Mouse (Mus musculus) layer of hippocampus, adult 2 months (tissue): Measurements from ENCODE around the gene Cytl1. TPM values are rescaled to one million over a fixed set of nuclear protein-coding genes. Genes with fewer than 3 reads are reported as not detected.
A peak's percentile ranks its signal among the peaks of the same experiment; 100 is the strongest.

Experiments used
- DNase-seq, 2 experiments: peaks; one replicate each; pipeline ENCODE4 v3.0.0; 2022; ENCODE audit warnings: low spot score in 2 of 2
- H3K27ac ChIP-seq: fragments of 200-600 bp; 2 replicates; pipeline ENCODE4 v1.8.1; 2022
- H3K4me3 ChIP-seq: fragments of 200-600 bp; 2 replicates; pipeline ENCODE4 v1.8.1; 2022; ENCODE audit warnings: mild to moderate bottlenecking
- CTCF ChIP-seq: fragments of 200-600 bp; conservative IDR thresholded peaks from 2 replicates; pipeline ENCODE4 v1.8.1; 2022; ENCODE audit warnings: antibody characterized with exemption, mild to moderate bottlenecking, moderate library complexity
- total RNA-seq, 2 experiments: library from RNA; stranded (reverse); gene quantifications; 2 replicates each; pipeline ENCODE4 v1.2.3; 2021

Cytl1 gene
- total RNA-seq, 2 experiments from 2014 or later: 1.0 to 1.2 TPM

DNA sequence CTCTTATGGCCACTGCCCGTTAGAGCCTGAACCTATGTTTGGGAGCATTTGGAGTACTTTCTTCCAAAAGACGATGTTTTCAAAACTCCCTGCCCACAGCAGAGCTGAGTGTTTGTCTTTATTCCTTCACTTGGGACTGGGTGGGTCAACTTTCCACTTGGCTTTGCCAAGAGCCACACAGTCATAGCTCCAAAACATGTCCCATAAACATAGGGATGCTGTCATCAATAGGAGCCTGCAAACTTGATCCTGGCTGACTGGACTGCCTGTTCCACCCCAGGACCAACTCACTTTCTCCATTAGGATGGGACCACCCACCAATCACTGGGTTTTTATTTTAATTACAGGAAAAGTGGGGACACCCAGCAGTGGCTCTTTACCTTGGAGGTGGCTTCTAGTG, 4.5 kb upstream of the Cytl1 start:
- Histone ChIP-seq H3K4me3 (no peak overlapping the region), H3K27ac (no peak overlapping the region)
- no peak for DNase-seq
- TF ChIP-seq CTCF: no peak

DNA sequence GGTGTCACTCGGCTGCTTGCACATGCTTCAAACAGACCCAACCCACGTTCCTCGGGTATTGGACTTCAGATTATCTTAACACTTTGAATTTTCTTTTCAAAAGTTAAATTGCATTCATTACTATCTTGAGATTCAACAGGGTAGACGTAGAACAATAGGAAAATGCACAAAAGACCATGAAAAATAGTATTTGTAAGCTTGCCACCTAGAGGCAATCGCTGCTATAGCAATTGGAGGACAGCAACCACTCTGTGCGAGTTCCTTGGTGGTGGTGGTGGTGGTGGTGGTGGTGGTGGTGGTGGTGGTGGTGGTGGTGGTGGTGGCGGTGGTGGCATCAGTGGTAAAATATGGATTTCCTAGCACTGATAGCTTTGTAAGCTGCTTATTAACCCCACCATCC, 894 bp downstream of the Cytl1 start:
- TF ChIP-seq CTCF: peak; percentile 67
- Histone ChIP-seq H3K27ac (no peak overlapping the region), H3K4me3 (no peak overlapping the region)
- no peak for DNase-seq

DNA sequence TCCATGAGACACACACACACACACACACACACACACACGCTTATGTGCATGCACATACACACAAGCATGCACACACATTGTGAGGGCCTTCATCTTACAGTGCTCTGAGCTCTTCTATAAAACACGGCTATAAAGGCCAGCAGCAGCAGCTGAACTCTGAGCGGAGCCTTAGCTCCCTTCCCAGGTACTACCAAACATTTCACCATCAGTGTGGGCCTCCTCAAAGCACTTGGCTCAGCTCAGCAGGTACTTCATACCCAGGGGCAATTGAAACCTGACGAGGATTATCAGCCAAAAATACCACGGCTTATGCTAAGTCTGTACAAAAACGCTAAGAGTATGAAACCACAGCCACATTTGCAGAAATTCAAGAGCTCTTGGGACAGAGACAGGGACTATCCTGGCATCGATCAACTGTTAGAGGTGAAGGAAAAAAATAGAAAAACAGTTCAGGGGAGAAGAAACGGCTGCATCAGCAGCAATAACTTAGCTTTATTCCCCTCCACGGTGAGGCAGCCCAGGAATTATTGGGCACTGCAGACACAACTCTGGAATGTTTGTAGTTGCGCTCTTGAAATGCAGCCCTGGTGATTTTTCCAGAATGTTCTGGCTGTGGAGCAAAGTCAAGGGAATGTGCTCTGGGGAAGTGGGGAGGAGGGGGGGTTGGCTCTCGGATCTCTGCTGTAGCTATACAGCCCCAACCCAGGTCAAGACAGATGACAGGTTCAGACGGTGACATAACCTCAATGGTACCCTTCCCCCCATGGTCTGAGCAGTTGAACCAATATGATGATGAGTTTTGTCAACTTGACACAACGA, 8.8 kb downstream of the Cytl1 start:
- H3K4me3 ChIP-seq: no peak overlapping the region
- H3K27ac ChIP-seq: no peak overlapping the region
- DNase-seq: no peak
- no peak for TF ChIP-seq CTCF

DNA sequence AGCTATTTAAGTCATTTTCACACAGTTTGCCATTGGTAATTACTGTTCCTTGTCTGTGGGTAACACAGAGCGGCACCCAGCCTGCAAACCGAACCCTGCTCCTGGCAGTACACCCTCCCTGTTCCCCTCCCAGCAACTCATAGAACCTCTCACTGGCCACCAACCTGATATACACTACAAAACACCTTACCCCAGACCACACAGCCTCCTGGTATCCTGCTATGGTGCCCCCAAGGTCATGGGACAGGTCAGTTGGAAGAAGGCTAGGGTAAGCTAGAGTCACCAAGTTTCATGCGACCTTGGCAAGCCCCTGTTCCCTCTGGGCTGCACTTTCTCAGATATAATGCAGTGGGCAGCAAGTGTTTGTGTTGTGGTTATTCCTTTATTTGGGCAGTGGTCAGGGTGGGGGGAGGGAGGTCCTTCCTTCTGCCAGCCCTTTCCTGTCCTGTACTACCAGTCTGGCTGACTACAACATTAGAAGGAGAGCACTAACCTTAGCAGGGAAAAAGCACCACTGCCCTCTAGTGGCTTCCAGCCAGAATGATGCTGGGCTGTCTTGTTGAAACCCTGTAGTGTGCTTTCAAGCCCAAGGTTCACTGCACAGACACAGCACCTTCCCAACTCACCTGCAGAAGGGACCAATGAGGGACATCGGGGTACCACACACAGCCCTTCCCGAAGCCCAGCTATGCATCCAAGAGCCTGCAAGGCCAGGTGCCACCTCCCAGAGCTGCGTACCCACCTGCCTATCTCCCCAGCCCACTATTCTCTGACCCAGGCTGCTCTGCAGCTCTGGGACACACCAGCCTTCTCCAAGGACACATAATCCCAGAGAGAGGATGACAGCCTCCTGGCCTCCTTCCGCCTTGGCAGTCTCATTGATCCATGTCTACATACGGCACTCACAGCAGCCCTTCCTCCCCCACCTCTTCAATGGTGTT, 17.0 kb downstream of the Cytl1 start:
- peak; percentile 68 to 87 for DNase-seq
- no peak overlapping the region for H3K4me3 ChIP-seq
- peak; percentile 91 for TF ChIP-seq CTCF
- H3K27ac ChIP-seq: no peak overlapping the region

DNA sequence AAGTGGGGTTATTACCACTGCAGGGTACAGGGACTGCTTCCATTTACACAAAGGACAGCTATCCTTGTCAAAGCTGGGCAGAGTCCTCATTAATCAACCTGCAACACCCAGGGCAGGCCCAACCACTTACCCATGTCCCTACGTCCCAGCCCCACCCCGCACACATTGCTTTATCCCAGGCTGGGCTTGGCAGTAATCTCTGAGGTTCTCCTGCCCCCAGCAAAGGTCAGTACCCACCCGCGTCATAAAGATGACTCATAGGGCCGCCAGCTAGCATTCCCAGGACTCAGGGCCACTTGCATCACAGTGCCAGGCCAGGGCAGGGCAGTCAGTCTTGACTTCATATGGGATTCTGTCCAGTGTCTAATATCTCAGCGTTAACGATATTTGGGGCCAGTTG, 18.0 kb downstream of the Cytl1 start:
- Histone ChIP-seq H3K27ac (no peak overlapping the region), H3K4me3 (no peak overlapping the region)
- no peak for DNase-seq
- TF ChIP-seq CTCF: no peak

DNA sequence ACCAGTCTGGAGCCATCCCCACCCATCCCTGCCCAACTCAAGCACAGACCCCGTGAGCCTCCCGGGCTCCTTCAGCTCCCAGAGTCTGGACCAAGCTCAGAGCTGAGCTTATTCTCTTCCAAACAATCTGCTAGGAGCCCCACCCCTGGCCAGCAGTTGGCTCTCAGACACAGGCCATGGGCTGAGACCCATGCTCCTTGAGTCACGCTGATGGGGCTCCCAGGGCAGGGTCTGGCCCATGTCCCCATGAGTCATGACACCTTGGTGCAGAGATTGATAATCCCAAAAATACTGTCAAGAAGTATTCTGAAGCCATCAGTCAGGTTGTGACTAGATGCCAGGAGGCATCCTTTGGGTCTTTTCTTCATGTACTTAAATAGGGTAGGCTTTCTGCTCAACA, 26.7 kb downstream of the Cytl1 start:
- no peak for DNase-seq
- Histone ChIP-seq H3K4me3 (no peak overlapping the region), H3K27ac (no peak overlapping the region)
- TF ChIP-seq CTCF: no peak

DNA sequence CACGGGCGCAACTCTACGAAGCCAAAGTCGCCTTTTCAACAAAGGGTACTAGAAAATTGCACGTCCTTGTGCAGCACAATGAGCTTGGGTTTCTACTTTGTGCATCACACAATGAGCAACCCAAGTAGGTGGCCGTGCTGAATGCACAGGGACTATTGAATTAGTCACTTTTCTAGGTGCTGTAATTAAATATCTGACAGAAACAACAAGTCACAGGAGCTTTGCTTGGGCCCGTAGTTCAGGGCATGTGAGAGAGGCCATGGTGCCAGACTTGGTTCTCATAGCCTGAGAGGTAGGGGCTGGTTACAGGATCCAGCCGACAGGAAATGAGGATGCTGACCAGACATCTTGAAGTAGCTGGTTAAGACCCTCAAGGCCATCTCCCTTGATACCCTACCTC, 30.5 kb downstream of the Cytl1 start:
- Histone ChIP-seq H3K27ac (no peak overlapping the region), H3K4me3 (no peak overlapping the region)
- no peak for DNase-seq
- no peak for TF ChIP-seq CTCF

DNA sequence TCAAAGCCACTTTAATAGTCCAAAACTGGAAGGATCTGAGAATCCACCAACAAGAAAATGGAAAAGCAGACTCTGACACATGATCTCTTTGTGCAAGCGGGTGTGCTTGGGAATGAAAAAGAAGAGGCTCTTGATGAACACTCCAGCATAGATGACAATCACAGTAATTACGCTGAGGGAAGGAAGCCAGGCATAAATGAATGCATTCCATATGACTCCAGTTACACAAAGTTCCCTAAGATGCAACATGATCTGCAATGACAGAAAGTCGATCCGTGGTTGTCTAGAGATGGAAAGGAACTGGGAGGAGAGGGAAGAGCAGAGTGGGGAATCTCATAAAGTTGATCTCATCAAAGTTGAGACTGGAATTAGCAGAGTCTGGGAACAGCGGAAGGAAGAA, 31.9 kb downstream of the Cytl1 start:
- Histone ChIP-seq H3K4me3 (no peak overlapping the region), H3K27ac (no peak overlapping the region)
- DNase-seq: no peak
- no peak for TF ChIP-seq CTCF

DNA sequence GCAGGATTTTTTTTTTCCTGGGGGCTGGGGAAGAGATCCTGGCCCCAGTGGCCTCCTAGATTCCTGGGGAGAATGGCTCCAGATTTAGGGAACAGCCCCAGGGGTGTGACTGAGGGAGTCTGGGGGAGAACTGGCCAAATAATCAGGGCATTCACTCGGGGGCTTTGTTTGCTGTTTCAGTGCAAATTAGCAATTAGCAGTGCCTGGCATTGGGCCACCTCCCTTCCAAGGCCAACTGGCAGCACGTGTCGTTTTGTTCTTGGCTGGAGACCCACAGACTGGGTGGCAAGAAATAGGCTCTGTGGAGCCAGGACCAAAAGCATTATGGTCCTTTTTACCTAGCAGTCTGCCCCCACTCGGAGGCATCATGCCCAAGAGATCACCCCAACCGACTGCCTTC, 33.7 kb downstream of the Cytl1 start:
- TF ChIP-seq CTCF: no peak
- DNase-seq: peak; percentile 80 to 81
- H3K4me3 ChIP-seq: no peak overlapping the region
- no peak overlapping the region for H3K27ac ChIP-seq

DNA sequence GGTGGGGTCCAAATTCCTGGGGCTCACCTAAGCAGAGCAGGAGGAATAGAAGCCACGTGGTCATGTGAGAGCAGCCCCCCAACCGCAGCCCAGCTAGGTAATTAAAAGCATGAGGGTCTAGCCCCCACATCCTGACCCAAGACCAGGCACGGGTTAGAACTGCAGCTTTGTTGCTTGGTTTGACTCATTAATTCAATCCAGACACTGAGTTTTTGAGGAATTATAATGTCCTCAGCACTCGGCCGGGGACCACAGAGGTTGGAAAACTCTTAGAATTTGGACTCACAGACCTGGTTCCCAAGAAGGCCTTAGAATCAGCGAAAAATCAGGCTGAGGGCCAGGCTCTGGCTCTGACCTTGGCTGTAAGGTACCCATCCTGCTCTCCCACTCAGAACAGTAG, 35.6 kb downstream of the Cytl1 start:
- Histone ChIP-seq H3K27ac (no peak overlapping the region), H3K4me3 (no peak overlapping the region)
- TF ChIP-seq CTCF: no peak
- DNase-seq: no peak

DNA sequence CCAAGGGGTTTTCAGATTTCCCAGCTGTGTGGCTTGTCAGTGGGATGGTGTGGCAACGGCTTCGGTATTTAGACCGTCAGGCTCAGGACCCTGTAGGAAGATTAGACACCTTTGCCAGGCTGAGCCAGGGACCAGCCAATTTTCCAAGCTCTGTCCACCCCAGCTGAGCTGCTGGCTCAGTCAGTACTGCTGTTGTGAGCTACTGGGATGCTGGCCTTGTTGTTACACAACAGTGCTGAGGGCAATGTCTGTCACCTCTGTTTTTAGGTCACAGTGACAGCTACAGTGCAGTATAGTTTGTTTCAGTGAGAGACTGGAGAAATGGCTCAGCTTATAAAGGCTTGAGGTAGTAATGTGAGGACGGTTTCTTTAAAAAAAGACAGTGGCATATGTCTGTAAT, 38.7 kb downstream of the Cytl1 start:
- Histone ChIP-seq H3K27ac (no peak overlapping the region), H3K4me3 (no peak overlapping the region)
- no peak for TF ChIP-seq CTCF
- no peak for DNase-seq

DNA sequence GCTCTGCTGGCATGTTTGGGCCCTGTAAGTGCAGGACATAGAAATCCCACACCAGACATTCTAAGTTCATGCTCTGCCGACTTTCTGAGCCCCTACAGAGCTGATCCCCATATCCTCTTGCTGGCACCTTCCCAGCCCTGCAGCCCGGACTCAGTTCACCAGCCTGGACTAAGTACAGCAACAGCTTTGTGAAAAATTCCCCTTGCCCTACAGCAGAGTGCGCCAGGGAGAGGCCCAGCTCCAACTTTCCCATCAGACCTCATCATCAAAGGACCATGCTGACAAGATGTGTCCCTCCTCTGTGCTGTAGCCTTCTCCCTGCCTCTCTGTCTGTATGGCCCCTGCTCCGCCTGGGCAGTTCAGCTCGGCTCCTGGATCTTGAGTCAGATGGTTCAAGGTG, 40.4 kb downstream of the Cytl1 start:
- peak; percentile 50 for TF ChIP-seq CTCF
- DNase-seq: no peak
- H3K27ac ChIP-seq: no peak overlapping the region
- no peak overlapping the region for H3K4me3 ChIP-seq

DNA sequence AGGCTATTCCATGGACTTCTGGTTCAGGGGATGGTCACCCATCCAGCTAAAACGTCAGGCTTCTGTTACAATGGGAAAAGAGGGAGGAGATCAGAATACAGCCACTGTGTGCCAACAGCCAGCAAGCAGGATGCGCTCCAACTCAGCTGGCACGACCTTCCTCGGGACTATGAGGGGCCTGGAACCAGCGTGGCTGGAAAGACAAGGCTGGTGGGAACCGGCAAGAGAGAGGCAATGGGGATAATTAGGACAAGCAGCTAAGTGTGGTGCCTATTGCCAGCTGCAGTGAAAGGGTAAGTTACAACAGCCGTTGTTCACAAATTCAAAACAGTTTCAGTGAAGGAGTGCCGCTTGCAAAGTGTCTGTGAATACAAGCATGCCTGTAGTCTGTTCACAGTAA, 48.0 kb downstream of the Cytl1 start:
- no peak for TF ChIP-seq CTCF
- DNase-seq: peak; percentile 34 to 38
- Histone ChIP-seq H3K27ac (no peak overlapping the region), H3K4me3 (no peak overlapping the region)
